ENCODE assay signal across 4 mouse cellular contexts in genomic region chr17:4887331-4887730, GRCm38 (mm10).
A peak's percentile ranks its signal among the peaks of the same experiment; 100 is the strongest.
DNase-seq lines count a peak whose midpoint lies in the region; ATAC-seq and TF ChIP-seq lines count a peak whose summit lies in the region.
"Not testable (repeated sequence)": the region's sequence is repeated elsewhere in the genome, so short reads cannot be mapped to it uniquely, and the experiment has no call there.

No protein-coding gene starts in this region.

- H3K4me1 ChIP-seq in embryonic facial prominence, embryonic 10.5 days; stomach, postnatal 0 days (replicated peaks; ENCODE audit: control insufficient read depth, insufficient read depth): not testable (repeated sequence)

- not testable (repeated sequence) for ATAC-seq in stomach, postnatal 0 days (ENCODE audit: low FRiP score, low TSS enrichment)

- not testable (repeated sequence) for H3K36me3 ChIP-seq in embryonic facial prominence, embryonic 10.5 days (replicated peaks); stomach, postnatal 0 days (ENCODE audit: control insufficient read depth, insufficient read depth, low read length)

- not testable (repeated sequence) for H3K4me3 ChIP-seq in embryonic facial prominence, embryonic 10.5 days; stomach, postnatal 0 days (ENCODE audit: low read depth, low read length)

- TF ChIP-seq EP300 in stomach, postnatal 0 days (optimal IDR thresholded peaks at IDR 0.05), result not testable (repeated sequence)

- not testable (repeated sequence) for H3K9ac ChIP-seq in stomach, postnatal 0 days (ENCODE audit: low read length)

- H3K27ac ChIP-seq in embryonic facial prominence, embryonic 10.5 days (replicated peaks); stomach, postnatal 0 days (replicated peaks): not testable (repeated sequence)

- H3K27me3 ChIP-seq in embryonic facial prominence, embryonic 10.5 days (replicated peaks; ENCODE audit: low read depth, poor library complexity, severe bottlenecking); stomach, postnatal 0 days (ENCODE audit: control insufficient read depth, insufficient read depth, low read length): not testable (repeated sequence)

- not testable (repeated sequence) for H3K9me3 ChIP-seq in embryonic facial prominence, embryonic 10.5 days; stomach, postnatal 0 days (ENCODE audit: control insufficient read depth, low read length)

- not testable (repeated sequence) for H3K4me2 ChIP-seq in stomach, postnatal 0 days (replicated peaks; ENCODE audit: low read depth)

- not testable (repeated sequence) for TF ChIP-seq CTCF in stomach, postnatal 0 days (IDR thresholded peaks at IDR 0.05; ENCODE audit: low read depth)

- 90% methylated on average over 12 of the region's 12 CpGs for WGBS in embryonic facial prominence, embryonic 10.5 days
- WGBS in stomach, postnatal 0 days, result 90% methylated on average over 12 of the region's 12 CpGs

- peak; percentile 5 for DNase-seq in embryonic facial prominence, embryonic 10.5 days (ENCODE audit: low spot score)
- peak; percentile 69 for DNase-seq in heart, adult 11 months
- peak; percentile 1 for DNase-seq in heart, postnatal 4 days
- DNase-seq in stomach, postnatal 0 days (ENCODE audit: low spot score), result peak; percentile 7

Comparison
In these comparisons a context has a peak if more than half of its experiments do, and no peak if none do; other contexts are left out.
1. DNase-seq: peak in every context shown above with its lines; median percentile 69 in heart, adult 11 months; 7 in stomach, postnatal 0 days; 5 in embryonic facial prominence, embryonic 10.5 days; 1 in heart, postnatal 4 days.